Mouse (Mus musculus): Measurements from ENCODE around the gene Lypd6b. TPM values are rescaled to one million over a fixed set of nuclear protein-coding genes. Genes with fewer than 3 reads are reported as not detected.
A peak's percentile ranks its signal among the peaks of the same experiment; 100 is the strongest.

The Lypd6b gene
- polyA plus RNA-seq, 1 experiment from 2014 or later: 2.0 TPM

DNA sequence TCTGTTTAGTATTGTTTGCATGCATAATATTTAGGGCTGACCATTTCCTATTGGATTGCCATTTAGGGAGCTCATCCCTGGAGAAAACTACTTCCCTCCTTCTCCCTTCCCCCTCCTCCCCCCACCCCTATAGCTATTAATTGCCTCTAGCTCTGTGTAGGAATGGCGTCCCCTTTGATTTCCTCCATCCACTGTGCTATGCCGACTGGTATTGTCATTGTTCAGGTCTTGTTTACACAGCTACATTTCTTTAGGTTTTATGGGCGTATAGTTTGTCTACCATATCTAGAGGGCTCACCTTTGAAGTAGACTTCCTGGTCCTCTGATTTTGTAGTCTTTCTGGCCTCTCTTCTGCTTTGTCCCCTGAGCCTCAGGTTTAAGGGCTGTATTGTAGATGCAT lies 197.3 kb downstream of the Lypd6b start:
- H3K9me3 ChIP-seq: no peaks in the 10 kb centered on the region
- no peaks in the 10 kb centered on the region for H3K27me3 ChIP-seq (replicated peaks)
- no peak overlapping the region for H3K27ac ChIP-seq
- 43% methylated on average over 3 of the region's 3 CpGs for WGBS
- no peak overlapping the region for H3K4me2 ChIP-seq (replicated peaks)
- no peak overlapping the region for H3K9ac ChIP-seq
- ATAC-seq: peak; percentile 94
- H3K4me3 ChIP-seq (replicated peaks): no peak overlapping the region
- H3K36me3 ChIP-seq: no peaks in the 10 kb centered on the region
- H3K4me1 ChIP-seq (replicated peaks): no peaks in the 10 kb centered on the region

GRCm38 (mm10) chr2:49995841-49996240 lies 208.4 kb downstream of the Lypd6b start:
- H3K9me3 ChIP-seq: no peaks in the 10 kb centered on the region
- no peaks in the 10 kb centered on the region for H3K36me3 ChIP-seq
- H3K4me3 ChIP-seq (replicated peaks): no peak overlapping the region
- no peaks in the 10 kb centered on the region for H3K27me3 ChIP-seq (replicated peaks)
- H3K9ac ChIP-seq: no peak overlapping the region
- no peak overlapping the region for H3K4me2 ChIP-seq (replicated peaks)
- H3K27ac ChIP-seq: no peak overlapping the region
- ATAC-seq: peak; percentile 72
- no peaks in the 10 kb centered on the region for H3K4me1 ChIP-seq (replicated peaks)
- WGBS: 39% methylated on average over 4 of the region's 4 CpGs

- H3K4me2 ChIP-seq (replicated peaks): no peak overlapping the region
- no peak overlapping the region for H3K27ac ChIP-seq
- no peak overlapping the region for H3K9ac ChIP-seq
- H3K36me3 ChIP-seq: no peaks in the 10 kb centered on the region
- no peaks in the 10 kb centered on the region for H3K4me1 ChIP-seq (replicated peaks)
- ATAC-seq: no peak
- WGBS: 90% methylated on average over 1 of the region's 1 CpGs
- no peaks in the 10 kb centered on the region for H3K27me3 ChIP-seq (replicated peaks)
- no peaks in the 10 kb centered on the region for H3K9me3 ChIP-seq
- H3K4me3 ChIP-seq (replicated peaks): no peak overlapping the region
These were observed 209.7 kb downstream of the Lypd6b start for GRCm38 (mm10) chr2:49997216-49997615.

Other genes starting within 250 kb of the Lypd6b start
- 6.6 and 8.2 TPM in 2 replicates for gene Kif5c, start 168.4 kb upstream of the Lypd6b start, polyA plus RNA-seq (2015; fragmentation: Nextera tagmentation; extraction: Ambion mirVana)